In genomic region chr6:121035268-121035667, GRCm38 (mm10) we compare ENCODE assay signal across 20 mouse cellular contexts.
DNase-seq lines count a peak whose midpoint lies in the region; ATAC-seq and TF ChIP-seq lines count a peak whose summit lies in the region.
"Had no signal": no experiment of that assay in that cellular context is flagged by ENCODE, and none has a peak within 500 bp of the region (broad histone marks: within the 10 kb centered on the region; RNA-seq: fewer than 3 reads in every experiment).

No protein-coding gene starts in this region.

- H3K4me1 ChIP-seq in heart, embryonic 14.5 days (ENCODE audit: control insufficient read depth in 2 of 2, insufficient read depth in 2 of 2, low read length in 2 of 2): peaks cover 7 to 14% of the 10 kb centered on the region in 2 experiments
- H3K4me1 ChIP-seq in midbrain, embryonic 11.5 days (ENCODE audit: control insufficient read depth, insufficient read depth, low read length): peaks cover 4% of the 10 kb centered on the region; the same call in 1 of the 2 replicates
- H3K4me1 ChIP-seq in midbrain, embryonic 14.5 days (ENCODE audit: control insufficient read depth, insufficient read depth, low read length): no peaks in the 10 kb centered on the region
- H3K4me1 ChIP-seq in intestine, postnatal 0 days (replicated peaks; ENCODE audit: control insufficient read depth, insufficient read depth, low read length): no peaks in the 10 kb centered on the region
- H3K4me1 ChIP-seq: embryonic facial prominence, embryonic 15.5 days had no signal

- H3K36me3 ChIP-seq in heart, embryonic 14.5 days (ENCODE audit: control insufficient read depth, insufficient read depth, low read length): peaks cover 95% of the 10 kb centered on the region
- H3K36me3 ChIP-seq in midbrain, embryonic 11.5 days (ENCODE audit: control insufficient read depth, insufficient read depth, low read length): peaks cover 11% of the 10 kb centered on the region; the same call in 1 of the 2 replicates
- H3K36me3 ChIP-seq in midbrain, embryonic 14.5 days (ENCODE audit: control insufficient read depth, insufficient read depth, low read length): peaks cover 96% of the 10 kb centered on the region
- H3K36me3 ChIP-seq in intestine, postnatal 0 days (ENCODE audit: control insufficient read depth, insufficient read depth): peaks cover 66% of the 10 kb centered on the region

- DNase-seq in adrenal gland, adult 2 months: peak; percentile 66
- DNase-seq in adrenal gland, postnatal 4 days (ENCODE audit: low spot score in 2 of 2): no peak
- no peak for DNase-seq in heart, adult 9 months (ENCODE audit: low spot score in 2 of 2)
- peak; percentile 84 for DNase-seq in midbrain, embryonic 11.5 days (ENCODE audit: low spot score, missing footprints)
- DNase-seq in midbrain, embryonic 14.5 days: no peak
- no peak for DNase-seq in layer of hippocampus, postnatal 36 days
- DNase-seq: cerebellum, adult 11-12 months; kidney, adult 11 months; kidney, postnatal 25 days; left cerebral cortex, postnatal 4 days; thymus, postnatal 25 days had no signal

- no peak overlapping the region for H3K4me2 ChIP-seq in heart, embryonic 14.5 days (ENCODE audit: low read length)
- H3K4me2 ChIP-seq in midbrain, embryonic 11.5 days: no peak overlapping the region
- H3K4me2 ChIP-seq in midbrain, embryonic 14.5 days (ENCODE audit: low read length): no peak overlapping the region
- no peak overlapping the region for H3K4me2 ChIP-seq in intestine, postnatal 0 days (replicated peaks; ENCODE audit: low read depth)
- H3K4me2 ChIP-seq: embryonic facial prominence, embryonic 15.5 days; forebrain, embryonic 12.5 days; heart, embryonic 15.5 days; liver, embryonic 11.5 days; lung, embryonic 14.5 days had no signal

- no peaks in the 10 kb centered on the region for H3K9me3 ChIP-seq in heart, embryonic 14.5 days (ENCODE audit: control insufficient read depth, low read length)
- H3K9me3 ChIP-seq in midbrain, embryonic 11.5 days (ENCODE audit: control insufficient read depth, low read length): no peaks in the 10 kb centered on the region
- H3K9me3 ChIP-seq in midbrain, embryonic 14.5 days (ENCODE audit: control insufficient read depth, low read length): no peaks in the 10 kb centered on the region
- H3K9me3 ChIP-seq in intestine, postnatal 0 days (ENCODE audit: control insufficient read depth): no peaks in the 10 kb centered on the region
- H3K9me3 ChIP-seq: embryonic facial prominence, embryonic 15.5 days; forebrain, embryonic 12.5 days; heart, embryonic 15.5 days had no signal

- H3K9ac ChIP-seq in heart, embryonic 14.5 days (ENCODE audit: low read length): peak overlapping the region; percentile 23; the same call in 1 of the 2 replicates
- H3K9ac ChIP-seq in midbrain, embryonic 11.5 days (ENCODE audit: low read length): no peak overlapping the region
- H3K9ac ChIP-seq in midbrain, embryonic 14.5 days (replicated peaks; ENCODE audit: low read length): no peak overlapping the region
- no peak overlapping the region for H3K9ac ChIP-seq in intestine, postnatal 0 days (ENCODE audit: low read depth, low read length)
- H3K9ac ChIP-seq: embryonic facial prominence, embryonic 15.5 days; forebrain, embryonic 12.5 days; heart, embryonic 15.5 days; lung, embryonic 14.5 days had no signal

- no peak for ATAC-seq in heart, embryonic 14.5 days (ENCODE audit: insufficient number of reproducible peaks, insufficient read depth, low FRiP score, low read depth)
- no peak for ATAC-seq in midbrain, embryonic 11.5 days (ENCODE audit: low FRiP score)
- no peak for ATAC-seq in midbrain, embryonic 14.5 days (ENCODE audit: low FRiP score, low TSS enrichment)
- ATAC-seq in intestine, postnatal 0 days: peak; percentile 45; the same call in 1 of the 2 replicates
- ATAC-seq: activated CD4-positive, CD25-positive, alpha-beta regulatory T cell, adult 4 months had no signal

- WGBS in heart, embryonic 14.5 days: 31% methylated on average over 12 of the region's 12 CpGs
- WGBS in midbrain, embryonic 11.5 days: 68% methylated on average over 12 of the region's 12 CpGs
- 34% methylated on average over 12 of the region's 12 CpGs for WGBS in midbrain, embryonic 14.5 days
- WGBS in intestine, postnatal 0 days: 74% methylated on average over 12 of the region's 12 CpGs

- peak overlapping the region; percentile 51 to 52; a peak in 3 of 4 replicates for H3K27ac ChIP-seq in heart, embryonic 14.5 days (replicated peaks in 1 of 2; ENCODE audit: control insufficient read depth in 1 of 2, insufficient read depth in 1 of 2, low read depth in 2 of 2, low read length in 2 of 2)
- H3K27ac ChIP-seq in midbrain, embryonic 11.5 days (ENCODE audit: low read depth, low read length): no peak overlapping the region
- no peak overlapping the region for H3K27ac ChIP-seq in midbrain, embryonic 14.5 days (replicated peaks; ENCODE audit: low read depth, low read length)
- no peak overlapping the region for H3K27ac ChIP-seq in intestine, postnatal 0 days (ENCODE audit: low read depth, low read length)
- H3K27ac ChIP-seq: embryonic facial prominence, embryonic 15.5 days; forebrain, embryonic 12.5 days; heart, embryonic 15.5 days had no signal

- no peaks in the 10 kb centered on the region for H3K27me3 ChIP-seq in heart, embryonic 14.5 days (ENCODE audit: control insufficient read depth, insufficient read depth, low read length)
- H3K27me3 ChIP-seq in midbrain, embryonic 11.5 days (ENCODE audit: control insufficient read depth, insufficient read depth, low read length): no peaks in the 10 kb centered on the region
- no peaks in the 10 kb centered on the region for H3K27me3 ChIP-seq in midbrain, embryonic 14.5 days (ENCODE audit: control insufficient read depth, insufficient read depth, low read length)
- H3K27me3 ChIP-seq in intestine, postnatal 0 days (replicated peaks; ENCODE audit: control insufficient read depth, insufficient read depth, low read length): no peaks in the 10 kb centered on the region
- H3K27me3 ChIP-seq: CH12.LX; embryonic facial prominence, embryonic 15.5 days; forebrain, embryonic 12.5 days; heart, embryonic 15.5 days had no signal

- no peak for TF ChIP-seq CTCF in intestine, postnatal 0 days (IDR thresholded peaks at IDR 0.05; ENCODE audit: low read depth)

- H3K4me3 ChIP-seq in heart, embryonic 14.5 days (ENCODE audit: control insufficient read depth in 1 of 2, insufficient read depth in 1 of 2, low read depth in 1 of 2, low read length in 2 of 2): no peak overlapping the region
- no peak overlapping the region for H3K4me3 ChIP-seq in midbrain, embryonic 11.5 days (ENCODE audit: low read depth, low read length)
- no peak overlapping the region for H3K4me3 ChIP-seq in midbrain, embryonic 14.5 days (replicated peaks; ENCODE audit: low read depth, low read length)
- H3K4me3 ChIP-seq in intestine, postnatal 0 days (ENCODE audit: low read depth, low read length): no peak overlapping the region
- H3K4me3 ChIP-seq: embryonic facial prominence, embryonic 15.5 days; forebrain, embryonic 12.5 days; heart, embryonic 15.5 days had no signal

Comparison
In these comparisons a context has a peak if more than half of its experiments do, and no peak if none do; other contexts are left out.
1. DNase-seq: peak in adrenal gland, adult 2 months (single experiment) and midbrain, embryonic 11.5 days (single experiment); none in adrenal gland, postnatal 4 days (0 of 2), heart, adult 9 months (0 of 2), midbrain, embryonic 14.5 days (single experiment) and layer of hippocampus, postnatal 36 days (0 of 2).
2. H3K27ac ChIP-seq: peak in heart, embryonic 14.5 days (2 of 2); none in midbrain, embryonic 11.5 days (single experiment), midbrain, embryonic 14.5 days (single experiment) and intestine, postnatal 0 days (single experiment).